Mouse (Mus musculus): ENCODE measurements around the gene Crtc1.

- TF ChIP-seq CTCF (IDR thresholded peaks at IDR 0.05; ENCODE audit: extremely low read depth, insufficient read length, insufficient replicate concordance, low read depth, low read length): no peak
- TF ChIP-seq POLR2A (IDR thresholded peaks at IDR 0.05; ENCODE audit: low read depth, low read length): no peak
Measured at GRCm38 (mm10) chr8:70440246-70440645, 867 bp upstream of the Crtc1 start.
